Mouse (Mus musculus): ENCODE results near the gene Nrf1. TPM values are rescaled to one million over a fixed set of nuclear protein-coding genes. Genes with fewer than 3 reads are reported as not detected.

Nrf1 gene
- 20.4 and 21.6 TPM in 2 replicates for polyA plus RNA-seq (2012; ENCODE audit: insufficient read depth, insufficient read length, missing spikeins)

- peak within 1 kb of the TSS; percentile 88 for H3K27ac ChIP-seq (ENCODE audit: insufficient read depth, low read depth, low read length)
- peaks cover 19% of the 10 kb centered on the region for H3K4me1 ChIP-seq (ENCODE audit: control insufficient read depth, insufficient read depth, low read length)
- TF ChIP-seq CTCF (IDR thresholded peaks at IDR 0.05; ENCODE audit: low read depth, low read length) = no peak
- TF ChIP-seq POLR2A (IDR thresholded peaks at IDR 0.05; ENCODE audit: borderline replicate concordance, low read depth, low read length) = no peak
- peak within 1 kb of the TSS; percentile 65 for H3K4me3 ChIP-seq (ENCODE audit: insufficient read depth, low read length)
Measured at GRCm38 (mm10) chr6:30047271-30048162, at the start of gene Nrf1. Gene Nrf1 (plus strand): TSS chr6:30047988.

DNA sequence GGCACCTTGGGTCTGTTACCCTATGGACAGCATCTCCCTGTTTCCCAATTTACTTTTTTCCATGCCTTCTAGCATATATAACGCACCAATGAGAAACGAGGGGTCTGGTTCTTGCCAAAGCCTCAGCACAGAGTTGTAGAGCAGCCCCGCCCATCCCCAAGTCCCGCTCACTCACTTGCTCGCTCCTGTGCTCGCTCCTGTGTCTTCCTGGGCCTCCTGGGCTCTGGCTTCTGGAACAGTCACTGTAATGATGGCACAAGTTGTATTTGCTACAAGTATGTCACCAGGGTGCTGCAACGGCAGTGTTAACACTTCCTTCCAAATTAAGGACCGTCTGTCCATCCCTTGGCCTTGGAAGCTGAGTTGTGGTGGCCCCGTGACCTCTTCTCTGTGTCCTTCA is 49.6 kb upstream of the Nrf1 start:
- Histone ChIP-seq H3K4me3 (ENCODE audit: insufficient read depth, low read length) (no peak overlapping the region), H3K27ac (ENCODE audit: insufficient read depth, low read depth, low read length) (no peak overlapping the region), H3K4me1 (ENCODE audit: control insufficient read depth, insufficient read depth, low read length) (no peaks in the 10 kb centered on the region)
- no peak for TF ChIP-seq CTCF (IDR thresholded peaks at IDR 0.05; ENCODE audit: low read depth, low read length)
- TF ChIP-seq POLR2A (IDR thresholded peaks at IDR 0.05; ENCODE audit: borderline replicate concordance, low read depth, low read length) = no peak

DNA sequence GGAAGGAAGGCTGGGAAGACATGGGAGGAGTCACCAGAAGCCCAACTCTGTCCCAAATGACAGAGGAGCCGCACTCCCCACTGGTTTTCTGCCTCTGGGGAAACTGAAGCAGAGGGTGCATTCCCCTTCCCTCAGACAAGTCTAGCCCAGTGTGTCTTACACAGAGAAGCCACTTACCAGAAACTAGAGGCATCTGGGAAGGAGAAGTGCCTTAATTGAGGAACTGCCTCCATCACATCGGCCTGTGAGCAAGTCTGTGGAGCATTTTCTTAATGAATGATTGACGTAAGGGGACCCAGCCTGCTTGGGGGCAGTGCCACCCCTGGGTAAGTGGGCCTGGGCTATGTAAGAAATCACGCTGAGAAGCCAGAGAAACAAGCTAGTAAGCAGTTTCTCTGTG is 49.0 kb upstream of the Nrf1 start:
- Histone ChIP-seq H3K4me1 (ENCODE audit: control insufficient read depth, insufficient read depth, low read length) (no peaks in the 10 kb centered on the region), H3K4me3 (ENCODE audit: insufficient read depth, low read length) (no peak overlapping the region), H3K27ac (ENCODE audit: insufficient read depth, low read depth, low read length) (no peak overlapping the region)
- TF ChIP-seq CTCF (IDR thresholded peaks at IDR 0.05; ENCODE audit: low read depth, low read length) (no peak), POLR2A (IDR thresholded peaks at IDR 0.05; ENCODE audit: borderline replicate concordance, low read depth, low read length) (no peak)

- TF ChIP-seq CTCF (IDR thresholded peaks at IDR 0.05; ENCODE audit: low read depth, low read length) = no peak
- TF ChIP-seq POLR2A (IDR thresholded peaks at IDR 0.05; ENCODE audit: borderline replicate concordance, low read depth, low read length) = no peak
- no peak overlapping the region for H3K4me3 ChIP-seq (ENCODE audit: insufficient read depth, low read length)
- H3K4me1 ChIP-seq (ENCODE audit: control insufficient read depth, insufficient read depth, low read length) = no peaks in the 10 kb centered on the region; the same call in 1 of the 2 replicates
- no peak overlapping the region for H3K27ac ChIP-seq (ENCODE audit: insufficient read depth, low read depth, low read length)
Measured at GRCm38 (mm10) chr6:30002628-30003027, 45.2 kb upstream of the Nrf1 start.

GRCm38 (mm10) chr6:30005851-30006250 is 41.9 kb upstream of the Nrf1 start:
- H3K27ac ChIP-seq (ENCODE audit: insufficient read depth, low read depth, low read length) = no peak overlapping the region
- H3K4me1 ChIP-seq (ENCODE audit: control insufficient read depth, insufficient read depth, low read length) = no peaks in the 10 kb centered on the region; the same call in 1 of the 2 replicates
- TF ChIP-seq POLR2A (IDR thresholded peaks at IDR 0.05; ENCODE audit: borderline replicate concordance, low read depth, low read length) = no peak
- TF ChIP-seq CTCF (IDR thresholded peaks at IDR 0.05; ENCODE audit: low read depth, low read length) = no peak
- H3K4me3 ChIP-seq (ENCODE audit: insufficient read depth, low read length) = no peak overlapping the region

DNA sequence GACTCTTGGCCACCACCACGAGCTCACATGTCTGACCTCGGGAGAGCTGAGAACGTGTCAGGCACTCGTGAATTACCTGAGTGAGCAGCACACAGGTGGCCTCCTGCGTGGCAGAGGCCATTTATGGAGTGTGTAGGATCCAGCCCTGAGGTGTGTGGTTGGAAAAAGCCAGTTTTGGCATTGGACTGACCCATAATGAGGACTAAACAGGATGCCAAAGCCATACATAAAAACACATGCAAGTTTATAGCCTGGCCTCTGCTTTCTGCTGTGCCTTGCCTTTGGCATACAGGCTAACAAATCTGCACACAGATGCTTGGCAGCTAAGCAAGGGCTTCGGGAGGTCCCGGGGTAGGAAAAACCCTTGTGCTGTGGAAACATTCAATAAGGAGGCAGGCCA is 38.6 kb upstream of the Nrf1 start:
- Histone ChIP-seq H3K4me3 (ENCODE audit: insufficient read depth, low read length) (no peak overlapping the region), H3K27ac (ENCODE audit: insufficient read depth, low read depth, low read length) (no peak overlapping the region), H3K4me1 (ENCODE audit: control insufficient read depth, insufficient read depth, low read length) (no peaks in the 10 kb centered on the region; the same call in 1 of the 2 replicates)
- TF ChIP-seq CTCF (IDR thresholded peaks at IDR 0.05; ENCODE audit: low read depth, low read length) = no peak
- TF ChIP-seq POLR2A (IDR thresholded peaks at IDR 0.05; ENCODE audit: borderline replicate concordance, low read depth, low read length) = no peak

- H3K27ac ChIP-seq (ENCODE audit: insufficient read depth, low read depth, low read length) = no peak overlapping the region
- TF ChIP-seq CTCF (IDR thresholded peaks at IDR 0.05; ENCODE audit: low read depth, low read length) = no peak
- no peak for TF ChIP-seq POLR2A (IDR thresholded peaks at IDR 0.05; ENCODE audit: borderline replicate concordance, low read depth, low read length)
- H3K4me3 ChIP-seq (ENCODE audit: insufficient read depth, low read length) = no peak overlapping the region
- H3K4me1 ChIP-seq (ENCODE audit: control insufficient read depth, insufficient read depth, low read length) = no peaks in the 10 kb centered on the region
Measured at GRCm38 (mm10) chr6:30013520-30013919, 34.3 kb upstream of the Nrf1 start.

DNA sequence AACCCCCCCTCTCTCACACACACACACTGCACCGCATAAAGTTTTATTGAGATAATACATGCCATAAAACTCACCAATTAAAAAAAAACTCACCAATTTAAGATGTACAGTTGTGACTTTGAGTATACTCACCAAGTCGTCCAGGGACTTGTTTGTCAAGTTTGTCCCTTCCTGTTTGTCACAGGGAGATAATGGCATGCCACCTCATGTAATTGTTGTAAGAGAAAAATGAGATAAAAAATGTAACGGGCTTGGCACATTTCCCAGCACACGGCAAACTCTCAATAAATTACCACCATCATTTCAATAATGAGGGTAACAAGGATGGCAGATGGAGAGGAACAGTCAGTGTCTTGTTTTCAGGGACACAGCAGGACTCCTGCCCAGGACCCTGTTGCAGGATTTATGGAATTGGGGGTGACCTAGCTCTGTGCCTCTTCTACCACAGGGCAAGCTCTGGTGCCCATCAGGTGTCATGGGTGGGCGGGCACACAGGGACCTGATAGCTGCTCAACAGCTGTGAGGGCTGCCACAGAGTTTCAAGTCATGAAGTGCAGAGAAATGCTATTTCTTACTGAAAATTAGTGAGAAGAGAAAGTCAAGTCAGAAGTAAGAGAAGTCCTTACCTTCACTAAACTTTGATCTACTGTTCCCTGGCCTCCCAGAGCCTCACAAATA is 33.5 kb upstream of the Nrf1 start:
- no peak overlapping the region for H3K27ac ChIP-seq (ENCODE audit: insufficient read depth, low read depth, low read length)

DNA sequence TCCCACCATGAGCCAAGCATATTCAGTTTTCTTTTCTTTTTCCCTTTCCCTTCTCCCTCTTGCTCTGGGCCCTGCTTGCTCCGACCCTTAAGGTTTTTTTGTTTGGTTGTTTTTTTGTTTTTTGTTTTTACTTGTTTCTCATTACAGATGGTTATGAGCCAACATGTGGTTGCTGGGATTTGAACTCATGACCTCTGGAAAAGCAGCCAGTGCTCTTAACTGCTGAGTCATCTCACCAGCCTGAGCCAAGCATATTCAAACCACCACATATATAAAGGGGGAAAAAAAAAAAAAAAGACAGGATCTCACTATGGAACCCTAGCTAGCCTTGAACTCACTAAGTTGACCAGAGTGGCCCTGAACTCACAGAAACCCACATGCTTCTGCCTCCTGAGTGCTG is 26.5 kb upstream of the Nrf1 start:
- no peak for TF ChIP-seq CTCF (IDR thresholded peaks at IDR 0.05; ENCODE audit: low read depth, low read length)
- TF ChIP-seq POLR2A (IDR thresholded peaks at IDR 0.05; ENCODE audit: borderline replicate concordance, low read depth, low read length) = no peak
- Histone ChIP-seq H3K4me1 (ENCODE audit: control insufficient read depth, insufficient read depth, low read length) (no peaks in the 10 kb centered on the region; the same call in 1 of the 2 replicates), H3K4me3 (ENCODE audit: insufficient read depth, low read length) (no peak overlapping the region), H3K27ac (ENCODE audit: insufficient read depth, low read depth, low read length) (no peak overlapping the region)

More for the DNA sequence above, 33.5 kb upstream of the Nrf1 start:
- no peak for TF ChIP-seq POLR2A (IDR thresholded peaks at IDR 0.05; ENCODE audit: borderline replicate concordance, low read depth, low read length)
- Histone ChIP-seq H3K4me1 (ENCODE audit: control insufficient read depth, insufficient read depth, low read length) (no peaks in the 10 kb centered on the region), H3K4me3 (ENCODE audit: insufficient read depth, low read length) (no peak overlapping the region)

GRCm38 (mm10) chr6:30021656-30022055 is 26.1 kb upstream of the Nrf1 start:
- H3K27ac ChIP-seq (ENCODE audit: insufficient read depth, low read depth, low read length) = no peak overlapping the region

More at GRCm38 (mm10) chr6:30021656-30022055, 26.1 kb upstream of the Nrf1 start:
- no peak overlapping the region for H3K4me3 ChIP-seq (ENCODE audit: insufficient read depth, low read length)
- H3K4me1 ChIP-seq (ENCODE audit: control insufficient read depth, insufficient read depth, low read length) = peaks cover 3% of the 10 kb centered on the region
- TF ChIP-seq POLR2A (IDR thresholded peaks at IDR 0.05; ENCODE audit: borderline replicate concordance, low read depth, low read length) (no peak), CTCF (IDR thresholded peaks at IDR 0.05; ENCODE audit: low read depth, low read length) (no peak)

Data from bone marrow macrophage, adult 2 months (primary cell).